Mouse (Mus musculus): ENCODE results near the gene Aph1a.

Aph1a gene

DNA sequence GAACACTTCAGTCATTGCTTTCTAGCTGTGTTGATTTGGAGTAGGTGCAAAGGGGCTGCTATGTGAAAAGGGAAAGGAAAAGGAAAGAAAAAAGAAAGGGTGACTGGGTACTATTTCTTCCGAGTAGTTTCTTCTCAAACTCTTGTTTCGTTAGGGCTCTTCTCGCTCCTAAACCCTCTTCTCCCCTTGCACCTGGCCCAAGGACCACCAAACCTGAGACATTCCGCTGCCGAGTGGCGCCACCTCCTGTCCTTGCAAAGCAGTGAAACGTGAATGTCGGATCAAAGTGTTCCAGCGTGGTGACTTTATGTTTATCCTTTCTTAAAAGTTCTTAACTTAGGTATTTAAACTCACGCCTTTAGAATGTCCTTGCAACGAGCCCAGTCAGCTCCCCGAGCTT lies 13.1 kb downstream of the Aph1a start:
- intact Hi-C loops (cut with DNase I): loop anchor here (1.0 to 5.0 kb wide), 2 partner anchors 24 to 45 kb away; no protein-coding TSS in a partner anchor

GRCm38 (mm10) chr3:95907613-95908012 lies 13.8 kb downstream of the Aph1a start:
- intact Hi-C loops (cut with DNase I): loop anchor here (5.0 kb wide), 1 partner anchor 45 kb away; no protein-coding TSS in a partner anchor

DNA sequence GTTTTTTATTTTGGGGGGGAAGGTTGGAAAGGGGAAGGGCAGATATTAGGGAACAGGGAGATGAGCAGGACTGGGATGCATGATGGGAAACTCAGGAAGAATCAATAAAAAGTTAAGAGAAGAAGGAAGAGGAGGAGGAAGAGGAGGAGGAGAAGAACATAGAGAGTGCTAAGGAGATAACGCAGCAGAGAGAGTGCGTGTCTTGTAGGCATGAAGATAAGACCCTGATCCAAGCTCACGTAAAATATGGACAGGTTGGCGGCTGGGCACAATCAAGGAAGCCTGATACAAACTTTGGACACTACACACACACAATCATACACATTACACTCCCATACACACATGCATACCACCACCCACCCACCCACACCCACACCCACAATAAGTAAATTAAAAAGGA lies 20.9 kb downstream of the Aph1a start:
- intact Hi-C loops (cut with DNase I): no loop called here

GRCm38 (mm10) chr3:95916760-95917159 lies 23.0 kb downstream of the Aph1a start:
- intact Hi-C loops (cut with DNase I): no loop called here

DNA sequence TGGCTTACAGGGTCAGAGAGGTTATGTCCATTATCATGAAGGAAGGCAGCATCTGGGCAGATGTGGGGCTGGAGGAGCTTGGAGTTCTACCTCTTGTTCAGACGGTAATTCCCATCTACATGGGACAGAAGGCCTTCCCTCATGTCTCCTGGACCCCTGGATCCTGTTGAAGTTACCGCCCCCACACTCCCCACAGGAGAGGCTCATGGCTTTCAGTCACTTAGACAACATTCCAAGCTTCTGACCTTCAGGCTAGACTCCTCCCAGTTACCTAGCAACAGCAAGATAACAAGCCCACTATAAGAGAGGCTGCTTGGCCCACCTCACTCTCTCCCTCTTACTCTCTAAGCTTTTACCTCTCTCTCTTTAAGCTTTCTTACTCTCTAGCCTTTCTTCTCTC lies 26.8 kb downstream of the Aph1a start:
- intact Hi-C loops (cut with DNase I): loop anchor here (5.0 kb wide), 1 partner anchor 37 kb away; no protein-coding TSS in a partner anchor

- intact Hi-C loops (cut with DNase I): loop anchor here (5.0 kb wide), 1 partner anchor 34 kb away; no protein-coding TSS in a partner anchor
Observed at GRCm38 (mm10) chr3:95923429-95923828, 29.7 kb downstream of the Aph1a start.

GRCm38 (mm10) chr3:95924185-95924584 lies 30.4 kb downstream of the Aph1a start:
- intact Hi-C loops (cut with DNase I): loop anchor here (5.0 kb wide), 1 partner anchor 33 kb away; no protein-coding TSS in a partner anchor

DNA sequence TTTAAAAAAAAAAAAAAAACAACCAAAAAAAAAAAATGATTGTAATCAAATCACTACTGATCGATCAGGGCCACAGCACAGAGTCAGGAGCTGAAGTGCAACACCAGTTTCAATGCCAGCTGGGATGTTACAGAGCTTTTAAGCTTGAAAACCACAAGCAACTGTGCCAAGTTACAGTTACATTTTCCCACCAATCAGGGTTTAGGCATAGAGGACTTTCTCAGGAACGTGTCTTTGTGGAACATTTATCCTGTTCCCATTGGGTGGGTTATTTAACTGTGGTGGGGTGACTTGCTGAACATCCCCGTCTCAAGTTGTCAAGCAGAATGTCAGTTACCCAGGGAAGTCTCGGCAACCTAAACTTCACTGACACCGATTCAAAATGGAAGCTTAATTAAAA lies 31.3 kb downstream of the Aph1a start:
- intact Hi-C loops (cut with DNase I): no loop called here

- intact Hi-C loops (cut with DNase I): no loop called here
Observed at GRCm38 (mm10) chr3:95928261-95928657, 34.5 kb downstream of the Aph1a start.

- intact Hi-C loops (cut with DNase I): no loop called here
Observed at GRCm38 (mm10) chr3:95928658-95929503, 35.1 kb downstream of the Aph1a start, which contains the start of gene Anp32e. Anp32e (plus strand) TSS chr3:95929246.

DNA sequence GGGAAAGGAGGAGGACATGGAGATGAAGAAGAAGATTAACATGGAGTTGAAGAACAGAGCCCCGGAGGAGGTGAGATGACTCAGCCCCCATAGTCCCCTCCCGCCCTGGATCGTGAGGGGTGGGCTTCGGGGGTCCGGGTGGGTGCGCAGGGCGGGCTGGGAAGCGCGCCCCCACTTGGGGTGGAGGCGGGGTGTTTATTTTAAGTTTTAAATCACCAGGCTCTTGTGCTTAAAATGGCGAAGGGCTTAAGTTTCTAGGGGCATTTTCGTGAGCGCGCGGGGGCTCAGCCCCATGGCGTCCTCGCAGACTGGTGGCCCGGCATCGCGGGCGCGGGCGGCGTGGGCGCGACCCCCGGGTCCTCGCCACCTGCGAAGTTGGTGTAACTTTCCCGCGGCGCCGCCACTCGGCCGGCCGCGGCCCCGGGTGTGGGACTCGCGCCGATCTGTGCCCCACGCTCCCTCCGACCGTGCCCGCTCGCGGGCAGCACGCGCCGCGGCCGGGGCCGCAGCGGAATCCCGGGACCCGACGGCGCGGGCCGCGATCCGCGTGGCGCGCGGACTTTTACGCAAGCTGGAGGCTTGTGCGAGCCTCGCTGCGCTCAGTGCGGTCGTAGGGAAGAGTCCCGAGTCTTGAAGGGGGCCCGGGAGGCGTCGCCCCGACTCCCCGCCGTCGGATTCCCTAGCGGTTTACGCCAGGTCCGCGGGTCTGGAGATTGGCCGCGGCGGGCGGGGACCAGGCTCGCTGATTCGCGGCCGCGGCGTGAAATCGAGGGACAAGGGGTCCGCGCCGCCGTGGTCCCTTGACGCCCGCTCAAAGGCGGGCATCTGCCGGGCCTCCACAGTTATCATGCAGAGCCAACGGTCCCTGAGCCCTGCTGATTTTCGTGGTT lies 36.1 kb downstream of the Aph1a start:
- intact Hi-C loops (cut with DNase I): no loop called here

GRCm38 (mm10) chr3:95930471-95930789 lies 36.7 kb downstream of the Aph1a start:
- intact Hi-C loops (cut with DNase I): no loop called here

DNA sequence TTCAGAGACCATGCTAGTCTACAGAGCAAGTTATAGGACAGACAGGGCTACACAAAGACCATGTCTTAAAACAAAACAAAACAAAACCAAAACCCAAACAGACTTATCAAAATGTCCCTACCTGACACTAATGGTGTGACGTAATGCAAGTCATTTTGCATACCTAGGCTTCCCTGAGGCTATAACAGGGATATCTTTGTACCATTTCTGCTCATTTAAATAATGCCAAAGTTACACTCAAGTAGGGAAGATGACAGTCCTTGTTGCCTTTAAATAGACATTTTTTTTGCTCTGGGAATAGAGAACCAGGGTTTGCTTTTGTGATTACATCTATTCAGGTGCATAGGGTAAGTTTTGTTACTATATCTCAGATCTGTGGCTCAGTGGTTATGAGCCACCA lies 37.7 kb downstream of the Aph1a start:
- intact Hi-C loops (cut with DNase I): no loop called here

- intact Hi-C loops (cut with DNase I): no loop called here
Observed at GRCm38 (mm10) chr3:95932157-95932556, 38.4 kb downstream of the Aph1a start.

GRCm38 (mm10) chr3:95932566-95932965 lies 38.8 kb downstream of the Aph1a start:
- intact Hi-C loops (cut with DNase I): no loop called here

GRCm38 (mm10) chr3:95933111-95933750 lies 39.5 kb downstream of the Aph1a start:
- intact Hi-C loops (cut with DNase I): no loop called here

DNA sequence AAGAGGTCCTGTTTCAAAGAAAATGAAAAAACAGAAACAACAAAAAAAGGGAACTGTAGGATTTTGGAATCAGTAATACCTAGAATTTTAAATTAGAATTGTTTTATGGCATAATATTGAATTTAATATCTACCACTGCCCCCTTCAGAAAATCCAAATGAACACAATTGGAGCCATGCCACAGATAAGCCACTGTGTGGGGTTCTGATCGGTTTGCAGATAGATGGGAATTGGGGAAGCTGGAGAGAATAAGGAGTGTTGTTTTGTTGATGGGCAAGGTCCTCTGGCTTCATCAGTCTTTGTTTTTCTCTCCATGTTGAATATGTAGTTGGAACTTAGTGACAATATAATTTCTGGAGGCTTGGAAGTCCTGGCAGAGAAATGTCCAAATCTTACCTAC lies 40.7 kb downstream of the Aph1a start:
- intact Hi-C loops (cut with DNase I): no loop called here

GRCm38 (mm10) chr3:95938217-95938616 lies 44.4 kb downstream of the Aph1a start:
- intact Hi-C loops (cut with DNase I): no loop called here

DNA sequence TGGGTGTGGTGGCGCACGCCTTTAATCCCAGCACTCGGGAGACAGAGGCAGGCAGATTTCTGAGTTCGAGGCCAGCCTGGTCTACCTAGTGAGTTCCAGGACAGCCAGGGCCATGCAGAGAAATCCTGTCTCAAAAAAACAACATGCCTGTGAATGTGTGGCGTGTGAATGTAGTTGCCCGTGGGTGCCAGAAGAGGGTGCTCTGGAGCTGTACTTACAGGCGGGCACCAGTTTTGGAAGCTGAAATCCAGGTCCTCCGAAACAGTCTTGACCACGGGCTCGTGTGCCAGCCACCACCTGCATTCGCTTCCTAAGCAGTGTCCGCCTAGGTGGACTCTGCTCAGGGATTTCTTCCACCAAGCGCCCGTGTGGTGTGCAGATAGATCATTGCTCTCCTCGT lies 45.1 kb downstream of the Aph1a start:
- intact Hi-C loops (cut with DNase I): no loop called here

GRCm38 (mm10) chr3:95942749-95943148 lies 49.0 kb downstream of the Aph1a start:
- intact Hi-C loops (cut with DNase I): no loop called here

DNA sequence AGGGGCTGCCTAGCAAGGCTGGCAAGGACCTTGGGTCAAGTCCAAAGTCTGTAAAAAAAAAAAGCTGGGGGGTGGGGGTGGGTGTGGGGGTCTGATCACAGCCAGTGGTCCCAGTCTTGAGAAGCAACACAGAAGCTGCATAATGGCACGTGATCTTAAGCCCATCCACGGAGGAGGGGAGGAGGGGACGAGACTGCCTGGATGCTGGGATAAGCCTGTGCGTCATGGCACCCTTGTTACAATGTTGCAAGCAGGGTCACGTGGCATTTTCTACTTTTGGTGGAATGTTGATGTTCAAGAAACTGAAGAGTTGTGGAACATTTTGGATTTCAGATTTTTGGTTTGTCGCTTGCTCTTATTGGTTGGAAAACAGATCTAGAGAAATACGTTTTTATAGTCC lies 49.5 kb downstream of the Aph1a start:
- intact Hi-C loops (cut with DNase I): no loop called here

GRCm38 (mm10) chr3:95944742-95945141 lies 51.0 kb downstream of the Aph1a start:
- intact Hi-C loops (cut with DNase I): no loop called here
